Mouse (Mus musculus) neural tube, embryonic 15.5 days (tissue): ENCODE measurements around the gene Cpne5. TPM values are rescaled to one million over a fixed set of nuclear protein-coding genes. Genes with fewer than 3 reads are reported as not detected.

Source experiments
- ATAC-seq: fragments of 200-750 bp; cut with Nextera tagmentation; 2 replicates; pipeline ENCODE4 v1.8.0; 2017; ENCODE audit warnings: mild to moderate bottlenecking, moderate TSS enrichment, moderate library complexity; ENCODE audit not compliant: low FRiP score
- H3K27ac ChIP-seq: fragments of 300-500 bp; sonication (generic); replicated peaks from 2 replicates; pipeline ENCODE4 v1.5.1; 2015; ENCODE audit warnings: mild to moderate bottlenecking, inconsistent platforms
- H3K27me3 ChIP-seq: fragments of 300-500 bp; sonication (generic); replicated peaks from 2 replicates; pipeline ENCODE4 v1.6.1; 2015; ENCODE audit warnings: inconsistent platforms
- H3K36me3 ChIP-seq: fragments of 300-500 bp; sonication (generic); 2 replicates; pipeline ENCODE4 v1.6.1; 2015; ENCODE audit warnings: inconsistent platforms
- H3K4me1 ChIP-seq: fragments of 300-500 bp; sonication (generic); 2 replicates; pipeline ENCODE4 v1.6.1; 2015; ENCODE audit warnings: inconsistent platforms
- H3K4me2 ChIP-seq: fragments of 300-500 bp; sonication (generic); 2 replicates; pipeline ENCODE4 v1.6.1; 2015; ENCODE audit warnings: inconsistent platforms, mild to moderate bottlenecking, moderate library complexity
- H3K4me3 ChIP-seq: fragments of 300-500 bp; sonication (generic); replicated peaks from 2 replicates; pipeline ENCODE4 v1.5.1; 2015; ENCODE audit warnings: mild to moderate bottlenecking, inconsistent platforms
- H3K9ac ChIP-seq: fragments of 300-500 bp; sonication (generic); replicated peaks from 2 replicates; pipeline ENCODE4 v1.6.1; 2015; ENCODE audit warnings: mild to moderate bottlenecking, inconsistent platforms
- H3K9me3 ChIP-seq: fragments of 300-500 bp; sonication (generic); replicated peaks from 2 replicates; pipeline ENCODE4 v1.6.1; 2016; ENCODE audit warnings: inconsistent platforms
- WGBS: fragments of 180-500 bp; shearing (Covaris S2); methylation state at CpG from one replicate; pipeline ENCODE4 v1.1.7; 2015; ENCODE audit warnings: mixed read lengths; 5-methylcytosine and 5-hydroxymethylcytosine counted together
- polyA plus RNA-seq: library from polyadenylated mRNA; unstranded; fragments of >200 nt; fragmentation: Nextera tagmentation; extraction: Ambion mirVana; gene quantifications from 2 replicates; pipeline ENCODE4 v1.2.1, GENCODE M21; 2015

Cpne5 gene
- polyA plus RNA-seq, 1 experiment from 2014 or later, result 61.2 TPM

DNA sequence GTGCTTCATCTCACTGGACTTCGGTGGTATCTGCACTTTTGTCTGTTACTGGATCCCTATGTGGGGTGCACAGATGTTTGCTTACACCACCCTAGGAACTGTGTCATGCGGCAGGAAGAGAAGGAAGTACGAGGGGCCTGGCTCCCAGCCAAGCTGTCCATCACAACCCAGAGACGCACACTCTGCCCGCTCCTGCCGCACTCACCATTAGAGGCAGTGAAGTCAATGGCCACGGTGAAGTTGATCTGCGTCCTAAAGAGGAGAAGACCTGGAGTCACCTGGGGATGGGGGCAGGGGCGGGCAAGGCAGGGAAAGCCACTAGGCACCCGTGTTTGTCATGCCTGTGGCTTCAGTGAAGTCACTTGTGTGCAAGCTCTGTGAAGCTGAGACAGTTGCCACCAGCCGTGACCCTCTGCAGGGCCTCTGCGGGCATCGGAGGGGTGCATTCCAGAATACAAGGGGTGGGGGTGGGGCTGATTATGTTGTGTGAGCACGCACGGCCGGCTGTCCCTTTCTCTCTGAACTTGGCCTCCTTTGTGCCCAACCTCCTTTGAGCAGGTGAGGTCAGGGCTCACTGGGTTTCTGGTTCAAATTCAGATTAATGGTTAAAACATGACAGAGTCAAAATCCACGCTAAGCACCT, 73.4 kb downstream of the Cpne5 start:
- Histone ChIP-seq H3K27ac (no peak overlapping the region), H3K4me2 (no peak overlapping the region), H3K27me3 (0 out of 2 replicates have a peak, but pooled peaks cover 2% of the 10 kb centered on the region), H3K4me3 (no peak overlapping the region), H3K9ac (no peak overlapping the region), H3K36me3 (no peaks in the 10 kb centered on the region), H3K4me1 (peaks cover 13% of the 10 kb centered on the region), H3K9me3 (no peaks in the 10 kb centered on the region)
- ATAC-seq, result no peak
- 16% methylated on average over 17 of the region's 17 CpGs for WGBS

DNA sequence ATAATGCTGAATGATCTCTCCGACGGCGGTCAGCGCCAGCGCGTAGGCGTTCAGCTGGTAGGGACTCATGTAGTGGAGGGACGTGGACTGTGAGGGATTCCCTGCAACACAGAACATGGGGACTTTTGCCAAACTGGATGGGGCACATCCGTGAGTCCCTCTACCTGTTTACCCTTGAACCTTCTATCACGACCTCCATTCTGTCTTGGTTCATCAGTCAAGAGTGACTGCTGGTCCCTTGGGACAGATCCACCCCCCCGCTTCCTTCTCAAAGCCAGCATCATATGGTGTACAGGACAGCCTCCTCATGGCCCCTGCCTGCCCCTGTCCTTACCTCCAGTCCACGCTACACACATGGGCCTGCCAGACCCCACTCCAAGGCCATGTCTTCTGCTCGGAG, 75.6 kb downstream of the Cpne5 start:
- Histone ChIP-seq H3K27me3 (0 out of 2 replicates have a peak, but pooled peaks cover 2% of the 10 kb centered on the region), H3K27ac (no peak overlapping the region), H3K4me1 (peaks cover 13% of the 10 kb centered on the region), H3K36me3 (no peaks in the 10 kb centered on the region), H3K4me2 (no peak overlapping the region), H3K4me3 (no peak overlapping the region), H3K9ac (no peak overlapping the region), H3K9me3 (no peaks in the 10 kb centered on the region)
- ATAC-seq, result no peak
- 92% methylated on average over 13 of the region's 13 CpGs for WGBS

DNA sequence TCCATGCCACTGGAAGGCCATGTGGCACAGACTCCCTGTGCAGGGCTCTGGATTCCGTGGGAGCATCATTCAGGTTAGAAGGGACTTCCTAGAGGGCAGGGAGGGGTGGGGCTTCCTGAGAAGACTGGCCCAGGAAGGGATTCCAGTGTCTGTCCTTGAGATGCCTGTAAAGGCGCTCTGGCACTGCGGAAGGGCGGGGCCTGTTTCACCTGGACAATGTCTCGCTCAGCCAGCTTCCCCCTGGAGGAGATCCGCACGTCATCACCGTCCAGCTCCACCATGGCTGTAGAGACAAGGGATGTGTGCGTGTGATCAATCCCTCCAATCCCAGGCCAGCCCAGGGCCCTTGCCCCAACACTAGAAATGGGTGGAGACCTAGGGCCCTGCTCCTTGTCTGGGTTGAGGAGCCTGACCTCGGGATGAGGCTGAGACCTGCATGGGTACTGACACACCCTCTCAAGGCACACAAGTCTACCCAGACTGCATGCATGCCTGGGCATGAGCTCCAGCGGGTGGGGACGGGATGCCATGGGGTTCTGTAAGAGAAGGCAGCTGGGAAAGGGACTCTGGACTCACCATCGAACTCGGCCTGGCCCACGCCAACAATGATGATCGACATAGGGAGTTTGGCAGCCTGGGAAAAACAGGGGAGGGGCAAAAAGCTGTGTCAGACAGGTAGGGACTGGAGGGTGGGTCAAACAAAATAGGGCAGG, 78.1 kb downstream of the Cpne5 start:
- no peaks in the 10 kb centered on the region for H3K36me3 ChIP-seq
- ATAC-seq, result no peak
- H3K4me3 ChIP-seq, result no peak overlapping the region
- WGBS, result 93% methylated on average over 16 of the region's 16 CpGs
- H3K9ac ChIP-seq, result no peak overlapping the region
- H3K4me2 ChIP-seq, result no peak overlapping the region
- H3K9me3 ChIP-seq, result no peaks in the 10 kb centered on the region
- 0 out of 2 replicates have a peak, but pooled peaks cover 2% of the 10 kb centered on the region for H3K27me3 ChIP-seq
- peaks cover 24% of the 10 kb centered on the region for H3K4me1 ChIP-seq
- H3K27ac ChIP-seq, result no peak overlapping the region

DNA sequence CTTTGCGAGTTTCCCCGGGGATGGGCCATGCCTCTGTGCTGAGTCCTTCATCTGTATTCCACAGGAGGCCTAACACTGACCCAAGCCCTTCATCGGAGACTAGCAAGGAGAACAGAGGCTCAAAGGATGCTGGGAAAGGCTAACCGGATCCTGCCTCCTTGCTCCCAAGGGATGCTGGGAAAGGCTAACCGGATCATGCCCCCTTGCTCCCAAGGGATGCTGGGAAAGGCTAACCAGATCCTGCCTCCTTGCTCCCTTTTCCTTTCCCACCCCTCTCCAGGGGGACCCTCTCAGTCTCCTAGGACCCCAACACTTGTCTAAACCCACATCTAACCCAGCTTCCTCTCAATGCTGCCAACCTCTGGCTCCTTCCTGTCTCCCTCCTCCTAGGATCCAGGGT, 78.6 kb downstream of the Cpne5 start:
- Histone ChIP-seq H3K4me3 (no peak overlapping the region), H3K4me2 (no peak overlapping the region), H3K27ac (no peak overlapping the region), H3K27me3 (0 out of 2 replicates have a peak, but pooled peaks cover 2% of the 10 kb centered on the region), H3K9ac (no peak overlapping the region), H3K4me1 (peaks cover 19% of the 10 kb centered on the region), H3K9me3 (no peaks in the 10 kb centered on the region), H3K36me3 (no peaks in the 10 kb centered on the region)
- ATAC-seq, result no peak
- WGBS, result 90% methylated on average over 5 of the region's 5 CpGs

DNA sequence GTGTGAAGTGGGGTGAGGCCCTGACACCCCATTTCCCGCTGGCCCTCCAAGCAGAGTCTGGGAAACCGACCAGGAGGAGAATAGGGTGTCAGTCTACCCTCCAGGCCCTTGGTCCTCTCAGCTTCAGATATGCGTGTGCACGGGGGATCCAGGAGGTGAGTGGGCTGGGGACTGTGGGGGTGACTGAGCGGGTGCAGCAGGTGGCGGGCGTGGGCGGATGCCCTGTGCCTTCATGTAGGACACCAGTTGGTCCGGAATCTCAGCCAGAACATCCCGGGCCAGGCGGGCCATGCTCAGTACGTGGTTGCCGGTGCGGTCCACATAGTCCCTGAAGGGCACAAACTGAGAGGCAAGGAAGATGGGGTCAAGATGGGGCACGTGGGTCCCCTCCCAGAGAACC, 79.1 kb downstream of the Cpne5 start:
- Histone ChIP-seq H3K4me2 (no peak overlapping the region), H3K4me3 (no peak overlapping the region), H3K36me3 (no peaks in the 10 kb centered on the region), H3K4me1 (peaks cover 19% of the 10 kb centered on the region), H3K27ac (no peak overlapping the region), H3K27me3 (0 out of 2 replicates have a peak, but pooled peaks cover 2% of the 10 kb centered on the region), H3K9ac (no peak overlapping the region), H3K9me3 (no peaks in the 10 kb centered on the region)
- 94% methylated on average over 15 of the region's 15 CpGs for WGBS
- ATAC-seq, result no peak

GRCm38 (mm10) chr17:29156866-29157265, 81.1 kb downstream of the Cpne5 start:
- H3K9me3 ChIP-seq, result no peaks in the 10 kb centered on the region
- no peak overlapping the region for H3K4me2 ChIP-seq
- no peaks in the 10 kb centered on the region for H3K27me3 ChIP-seq
- no peaks in the 10 kb centered on the region for H3K36me3 ChIP-seq
- no peak for ATAC-seq
- 91% methylated on average over 8 of the region's 8 CpGs for WGBS
- no peak overlapping the region for H3K9ac ChIP-seq
- no peak overlapping the region for H3K4me3 ChIP-seq
- H3K4me1 ChIP-seq, result peaks cover 19% of the 10 kb centered on the region
- H3K27ac ChIP-seq, result no peak overlapping the region

GRCm38 (mm10) chr17:29156396-29156795, 81.6 kb downstream of the Cpne5 start:
- WGBS, result 51% methylated on average over 16 of the region's 16 CpGs

GRCm38 (mm10) chr17:29155355-29156135, 82.4 kb downstream of the Cpne5 start:
- Histone ChIP-seq H3K4me3 (no peak overlapping the region), H3K36me3 (no peaks in the 10 kb centered on the region), H3K4me1 (peaks cover 19% of the 10 kb centered on the region), H3K27me3 (no peaks in the 10 kb centered on the region), H3K27ac (peak overlapping the region; percentile 20; the same call in 1 of the 2 replicates), H3K9ac (no peak overlapping the region), H3K4me2 (no peak overlapping the region), H3K9me3 (no peaks in the 10 kb centered on the region)
- WGBS, result 55% methylated on average over 12 of the region's 12 CpGs
- no peak for ATAC-seq

More at GRCm38 (mm10) chr17:29156396-29156795, 81.6 kb downstream of the Cpne5 start:
- Histone ChIP-seq H3K4me3 (no peak overlapping the region), H3K9ac (no peak overlapping the region), H3K27ac (peak overlapping the region; percentile 20; the same call in 1 of the 2 replicates), H3K9me3 (no peaks in the 10 kb centered on the region), H3K4me1 (peaks cover 19% of the 10 kb centered on the region), H3K36me3 (no peaks in the 10 kb centered on the region), H3K27me3 (no peaks in the 10 kb centered on the region), H3K4me2 (no peak overlapping the region)
- ATAC-seq, result no peak

DNA sequence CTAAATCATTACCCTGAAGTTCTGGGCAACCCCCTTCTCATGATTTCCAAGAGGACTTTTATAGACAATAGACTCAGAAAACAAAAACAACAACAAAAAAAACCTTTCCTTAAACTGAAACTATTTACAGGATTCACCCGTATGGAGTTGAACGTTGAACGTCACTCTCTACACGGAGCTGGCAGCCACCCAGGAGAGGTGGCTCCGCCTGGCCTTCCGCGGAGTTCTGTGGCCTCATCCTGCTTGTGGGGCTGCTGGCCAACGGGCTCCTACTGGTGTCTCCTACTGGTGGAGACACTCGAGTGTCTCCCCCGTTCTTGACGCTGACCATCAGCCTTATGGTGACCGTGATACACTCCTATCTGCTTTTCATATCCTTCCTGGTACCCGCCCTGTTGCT, 83.7 kb downstream of the Cpne5 start:
- Histone ChIP-seq H3K27me3 (no peaks in the 10 kb centered on the region), H3K36me3 (no peaks in the 10 kb centered on the region), H3K4me3 (no peak overlapping the region), H3K4me1 (peaks cover 24% of the 10 kb centered on the region), H3K9me3 (no peaks in the 10 kb centered on the region), H3K9ac (no peak overlapping the region), H3K4me2 (no peak overlapping the region), H3K27ac (no peak overlapping the region)
- WGBS, result 89% methylated on average over 13 of the region's 13 CpGs
- ATAC-seq, result no peak

DNA sequence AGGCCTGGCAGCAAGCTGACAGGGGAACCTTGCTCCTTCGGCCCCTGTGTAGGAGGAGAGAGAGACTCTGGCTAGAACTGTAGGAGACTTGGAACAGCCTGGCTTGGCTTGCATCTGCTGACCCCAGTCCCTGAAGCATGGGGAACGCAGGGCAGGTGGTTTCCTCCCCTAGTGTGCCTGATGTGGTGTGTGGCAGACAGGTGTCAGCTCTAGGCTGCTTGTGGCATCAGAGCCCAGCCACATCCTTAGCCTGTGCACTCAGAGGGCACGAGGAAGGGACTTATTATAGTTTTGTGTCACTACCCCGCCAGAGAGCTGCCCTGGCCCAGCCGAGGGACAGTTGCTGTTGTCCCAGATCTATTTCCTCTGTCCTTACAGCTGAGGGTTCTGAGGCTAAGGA, 85.4 kb downstream of the Cpne5 start:
- peaks cover 24% of the 10 kb centered on the region for H3K4me1 ChIP-seq

DNA sequence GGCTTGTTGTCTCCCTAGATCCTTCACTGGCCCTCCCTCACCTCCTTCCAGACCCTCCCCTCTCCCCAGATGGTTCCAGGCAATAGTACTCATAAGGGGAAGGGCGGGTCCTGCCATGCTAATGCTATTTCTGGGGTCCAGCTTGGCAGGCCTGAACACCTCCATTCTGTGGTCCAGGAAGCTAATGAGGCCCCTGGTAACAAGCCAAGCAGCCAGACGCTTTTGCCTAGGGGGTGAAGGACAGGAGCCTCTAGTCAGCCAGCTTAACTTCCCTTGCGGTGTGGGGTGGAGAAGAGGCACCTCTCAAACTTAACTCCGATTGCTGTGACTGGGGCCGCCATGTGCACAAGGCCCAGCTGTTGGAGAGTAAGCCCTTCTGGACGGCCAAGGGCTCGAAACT, 88.2 kb downstream of the Cpne5 start:
- ATAC-seq, result no peak
- H3K4me2 ChIP-seq, result no peak overlapping the region
- H3K27ac ChIP-seq, result no peak overlapping the region
- WGBS, result 75% methylated on average over 7 of the region's 7 CpGs
- no peak overlapping the region for H3K9ac ChIP-seq
- no peaks in the 10 kb centered on the region for H3K9me3 ChIP-seq
- H3K4me3 ChIP-seq, result no peak overlapping the region
- H3K4me1 ChIP-seq, result peaks cover 4% of the 10 kb centered on the region; the same call in 1 of the 2 replicates
- no peaks in the 10 kb centered on the region for H3K27me3 ChIP-seq
- no peaks in the 10 kb centered on the region for H3K36me3 ChIP-seq

More for the DNA sequence above, 85.4 kb downstream of the Cpne5 start:
- no peaks in the 10 kb centered on the region for H3K27me3 ChIP-seq
- 77% methylated on average over 5 of the region's 5 CpGs for WGBS
- no peaks in the 10 kb centered on the region for H3K9me3 ChIP-seq
- H3K4me2 ChIP-seq, result no peak overlapping the region
- no peaks in the 10 kb centered on the region for H3K36me3 ChIP-seq
- H3K9ac ChIP-seq, result no peak overlapping the region
- ATAC-seq, result no peak
- H3K27ac ChIP-seq, result no peak overlapping the region
- H3K4me3 ChIP-seq, result no peak overlapping the region
